Mouse (Mus musculus) C2C12 (cell line): ENCODE measurements at regions not wholly inside any gene's neighbourhood (a gene's known extent, or its start where the extent isn't known, plus 50 kb on each side); places are given as distances from the start of the nearest gene placed in this dataset.

Source experiments
- H3K27me3 ChIP-seq: one replicate; pipeline ENCODE4 v1.6.1; 2011; ENCODE audit not compliant: control insufficient read depth, insufficient read depth, insufficient read length
- H3K36me3 ChIP-seq: one replicate; pipeline ENCODE4 v1.6.1; 2011; ENCODE audit not compliant: control insufficient read depth, insufficient read depth
- H3K4me3 ChIP-seq: one replicate; pipeline ENCODE4 v1.5.1; 2011; ENCODE audit warnings: mild to moderate bottlenecking, control low read depth; ENCODE audit not compliant: poor library complexity, insufficient read depth, severe bottlenecking
- H3K79me2 ChIP-seq: one replicate; pipeline ENCODE4 v1.6.1; 2011; ENCODE audit not compliant: control insufficient read depth, insufficient read depth
- H3K79me3 ChIP-seq: one replicate; pipeline ENCODE4 v1.6.1; 2011; ENCODE audit warnings: low read depth, control low read depth
- H3ac ChIP-seq: one replicate; pipeline ENCODE3; 2011; ENCODE audit warnings: low read depth; ENCODE audit not compliant: control insufficient read depth, insufficient read length
- CEBPB ChIP-seq: IDR thresholded peaks from one replicate; pipeline ENCODE4 v1.6.1; 2011; ENCODE audit warnings: low read depth, mild to moderate bottlenecking, control low read depth, moderate library complexity
- CTCF ChIP-seq: IDR thresholded peaks from one replicate; pipeline ENCODE4 v1.5.1; 2011; ENCODE audit not compliant: control insufficient read depth, insufficient read depth, insufficient read length
- FOSL1 ChIP-seq: IDR thresholded peaks from one replicate; pipeline ENCODE4 v1.8.0; 2011; ENCODE audit warnings: mild to moderate bottlenecking, low read length; ENCODE audit not compliant: poor library complexity, insufficient read depth, severe bottlenecking
- MAX ChIP-seq: IDR thresholded peaks from one replicate; pipeline ENCODE4 v1.6.1; 2011; ENCODE audit warnings: mild to moderate bottlenecking, control low read depth
- MYOD1 ChIP-seq: IDR thresholded peaks from one replicate; pipeline ENCODE4 v1.6.1; 2011; ENCODE audit warnings: low read depth; ENCODE audit not compliant: control insufficient read depth, insufficient read length
- MYOG ChIP-seq: IDR thresholded peaks from one replicate; pipeline ENCODE4 v1.6.1; 2011; ENCODE audit not compliant: control insufficient read depth, insufficient read length; ENCODE audit errors: extremely low read depth
- USF1 ChIP-seq: IDR thresholded peaks from one replicate; pipeline ENCODE4 v1.6.1; 2011; ENCODE audit warnings: low read depth, mild to moderate bottlenecking, control low read depth, moderate library complexity

DNA sequence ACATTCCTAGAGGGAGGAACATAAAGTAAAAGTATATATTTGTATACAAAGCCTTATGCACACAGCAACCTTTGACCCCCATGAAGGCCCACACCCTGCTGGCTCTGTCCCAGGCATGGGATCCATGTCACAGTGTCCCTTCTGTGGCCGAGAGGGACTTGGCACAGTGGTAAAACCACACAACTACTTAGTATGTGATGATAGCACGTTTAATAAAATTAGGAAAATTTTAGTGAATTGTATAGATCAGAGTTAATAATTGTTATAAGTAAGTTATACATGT, 140.7 kb downstream of the Rnd3 start:
- no peak overlapping the region for H3K4me3 ChIP-seq
- no peaks in the 10 kb centered on the region for H3K27me3 ChIP-seq
- no peaks in the 10 kb centered on the region for H3K79me3 ChIP-seq
- no peak overlapping the region for H3ac ChIP-seq
- no peaks in the 10 kb centered on the region for H3K36me3 ChIP-seq
- H3K79me2 ChIP-seq = no peaks in the 10 kb centered on the region
- TF ChIP-seq CTCF = no peak
- no peak for TF ChIP-seq MYOD1
- no peak for TF ChIP-seq CEBPB
- no peak for TF ChIP-seq MAX
- no peak for TF ChIP-seq FOSL1
- no peak for TF ChIP-seq MYOG
- TF ChIP-seq USF1 = no peak

DNA sequence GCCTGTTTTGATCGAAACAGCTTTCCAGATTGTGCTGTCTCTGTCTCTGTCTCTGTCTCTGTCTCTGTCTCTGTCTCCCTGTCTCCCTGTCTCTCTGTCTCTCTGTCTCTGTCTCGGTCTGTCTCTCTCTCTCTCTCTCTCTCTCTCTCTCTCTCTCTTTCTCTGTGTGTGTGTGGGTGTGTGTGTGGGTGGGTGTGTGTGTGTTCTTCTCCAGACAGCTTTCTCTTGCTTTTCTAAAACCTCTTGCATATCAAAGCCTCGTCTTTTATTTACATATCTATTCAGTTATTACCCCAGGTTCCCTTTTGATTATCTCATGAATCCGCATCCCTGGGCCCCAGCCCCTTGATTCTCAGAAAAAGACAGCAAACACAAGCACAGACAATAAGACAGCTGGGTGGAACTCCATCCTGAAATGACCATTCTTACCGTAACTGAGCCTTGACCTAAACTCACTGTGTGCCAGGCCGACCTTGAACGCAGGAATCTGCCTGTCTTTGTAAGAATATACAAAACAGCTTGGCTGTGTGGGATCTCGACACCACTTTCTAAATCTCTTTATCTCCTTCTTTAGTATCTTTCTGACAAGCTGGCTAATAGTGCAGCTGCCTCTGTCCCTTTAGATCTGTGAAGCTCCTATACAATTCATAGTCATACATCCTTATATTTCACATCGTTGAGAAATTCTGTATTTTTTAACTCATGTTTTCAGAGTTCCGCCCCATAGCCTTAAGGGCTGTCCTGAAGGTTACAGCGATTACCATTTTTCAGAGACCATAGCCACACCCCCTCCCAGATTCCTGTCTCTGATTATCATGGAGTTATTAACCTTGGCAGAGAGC, 141.3 kb downstream of the Rnd3 start:
- no peaks in the 10 kb centered on the region for H3K79me3 ChIP-seq
- H3K4me3 ChIP-seq = no peak overlapping the region
- H3K79me2 ChIP-seq = no peaks in the 10 kb centered on the region
- no peaks in the 10 kb centered on the region for H3K36me3 ChIP-seq
- H3ac ChIP-seq = no peak overlapping the region
- TF ChIP-seq USF1 = no peak
- no peak for TF ChIP-seq FOSL1
- TF ChIP-seq MYOD1 = no peak
- no peak for TF ChIP-seq CEBPB
- TF ChIP-seq MYOG = no peak
- no peak for TF ChIP-seq MAX
- TF ChIP-seq CTCF = no peak
- H3K27me3 ChIP-seq = no peaks in the 10 kb centered on the region

GRCm38 (mm10) chr2:51006818-51007217, 142.1 kb downstream of the Rnd3 start:
- H3K27me3 ChIP-seq = no peaks in the 10 kb centered on the region
- no peaks in the 10 kb centered on the region for H3K79me3 ChIP-seq
- TF ChIP-seq MYOD1 = no peak
- TF ChIP-seq MYOG = no peak
- no peak for TF ChIP-seq MAX
- no peak for TF ChIP-seq USF1
- TF ChIP-seq CTCF = no peak
- TF ChIP-seq CEBPB = no peak
- TF ChIP-seq FOSL1 = no peak
- no peak overlapping the region for H3ac ChIP-seq
- no peaks in the 10 kb centered on the region for H3K36me3 ChIP-seq
- H3K79me2 ChIP-seq = no peaks in the 10 kb centered on the region
- H3K4me3 ChIP-seq = no peak overlapping the region

- H3ac ChIP-seq = no peak overlapping the region
- H3K4me3 ChIP-seq = no peak overlapping the region
- TF ChIP-seq MYOD1 = no peak
- no peak for TF ChIP-seq USF1
- no peak for TF ChIP-seq MAX
- no peak for TF ChIP-seq MYOG
- no peak for TF ChIP-seq FOSL1
- no peak for TF ChIP-seq CEBPB
- TF ChIP-seq CTCF = no peak
- H3K79me2 ChIP-seq = no peaks in the 10 kb centered on the region
- no peaks in the 10 kb centered on the region for H3K36me3 ChIP-seq
- no peaks in the 10 kb centered on the region for H3K79me3 ChIP-seq
- no peaks in the 10 kb centered on the region for H3K27me3 ChIP-seq
These were observed 147.4 kb downstream of the Rnd3 start for GRCm38 (mm10) chr2:51001548-51001947.

DNA sequence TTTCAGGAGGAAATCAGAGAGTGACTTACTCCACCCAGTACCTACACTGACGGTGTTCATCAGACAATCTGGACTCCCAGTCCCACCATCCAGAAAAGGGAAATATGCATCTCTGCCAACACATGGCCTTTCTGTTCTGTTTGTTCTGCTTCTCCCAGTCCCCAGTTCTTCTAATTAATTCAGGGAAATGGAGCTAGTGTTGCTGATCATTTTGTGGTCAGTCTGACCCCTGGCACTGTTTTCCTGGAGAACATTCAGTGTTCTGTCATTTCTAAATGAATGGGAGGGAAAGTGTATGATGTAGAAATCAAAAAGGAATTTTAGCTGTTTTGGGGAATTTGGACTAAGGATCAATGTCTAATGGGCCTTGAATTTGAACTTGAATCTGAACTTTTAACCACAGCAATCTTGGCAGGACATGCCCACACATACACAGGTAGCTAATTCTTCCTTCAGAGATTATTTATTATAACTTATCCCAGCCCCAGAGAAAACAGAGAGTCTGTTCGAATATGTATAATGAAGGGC, 165.0 kb downstream of the Rnd3 start:
- TF ChIP-seq FOSL1 (no peak), USF1 (no peak), MYOD1 (no peak), CEBPB (no peak), MAX (no peak), CTCF (no peak), MYOG (no peak)
- Histone ChIP-seq H3K79me3 (no peaks in the 10 kb centered on the region), H3ac (no peak overlapping the region), H3K27me3 (no peaks in the 10 kb centered on the region), H3K79me2 (no peaks in the 10 kb centered on the region), H3K4me3 (no peak overlapping the region), H3K36me3 (no peaks in the 10 kb centered on the region)
